Mouse (Mus musculus) layer of hippocampus, adult 8-10 months (tissue): ENCODE results near the gene Tmem63a. TPM values are rescaled to one million over a fixed set of nuclear protein-coding genes. Genes with fewer than 3 reads are reported as not detected.
A peak's percentile ranks its signal among the peaks of the same experiment; 100 is the strongest.
"Not testable (repeated sequence)": the region's sequence is repeated elsewhere in the genome, so short reads cannot be mapped to it uniquely, and the experiment has no call there.

ENCODE experiments used
- DNase-seq, 2 experiments: peaks; one replicate each; pipeline ENCODE4 v3.0.0; 2022; ENCODE audit warnings: low spot score in 2 of 2
- total RNA-seq, 4 experiments: library from RNA; stranded (reverse); gene quantifications; 2 replicates each; pipeline ENCODE4 v1.2.4; 2022

Gene Tmem63a
- total RNA-seq, 4 experiments from 2014 or later = 25.6 to 39.3 (median 29.1) TPM

- no peak for DNase-seq
These were observed 15.8 kb downstream of the Tmem63a start for GRCm38 (mm10) chr1:180957989-180958388.

- no peak for DNase-seq
These were observed 16.7 kb downstream of the Tmem63a start for GRCm38 (mm10) chr1:180958797-180959196.

GRCm38 (mm10) chr1:180965786-180966185 lies 23.6 kb downstream of the Tmem63a start:
- DNase-seq = no peak

- no peak for DNase-seq
These were observed 24.4 kb downstream of the Tmem63a start for GRCm38 (mm10) chr1:180966542-180966941.

GRCm38 (mm10) chr1:180967261-180967660 lies 25.1 kb downstream of the Tmem63a start:
- no peak for DNase-seq

- peak; percentile 42 to 62 for DNase-seq
These were observed 30.8 kb downstream of the Tmem63a start for GRCm38 (mm10) chr1:180972941-180973340.

GRCm38 (mm10) chr1:180974126-180974746 lies 32.1 kb downstream of the Tmem63a start:
- peak in 1 of 2 experiments; percentile 36 for DNase-seq

GRCm38 (mm10) chr1:180976110-180976679 lies 34.1 kb downstream of the Tmem63a start:
- no peak for DNase-seq

- no peak for DNase-seq
These were observed 37.5 kb downstream of the Tmem63a start for GRCm38 (mm10) chr1:180979484-180980251.

- no peak for DNase-seq
These were observed 38.3 kb downstream of the Tmem63a start for GRCm38 (mm10) chr1:180980464-180980863.

- DNase-seq = not testable (repeated sequence)
These were observed 39.3 kb downstream of the Tmem63a start for GRCm38 (mm10) chr1:180981298-180982046.

- DNase-seq = no peak
These were observed 44.6 kb downstream of the Tmem63a start for GRCm38 (mm10) chr1:180986701-180987100.

- DNase-seq = peak; percentile 43 to 73
These were observed 45.6 kb downstream of the Tmem63a start for GRCm38 (mm10) chr1:180987759-180988158.

GRCm38 (mm10) chr1:180990671-180991070 lies 48.5 kb downstream of the Tmem63a start:
- no peak for DNase-seq

- no peak for DNase-seq
These were observed 50.0 kb downstream of the Tmem63a start for GRCm38 (mm10) chr1:180992142-180992541.

- no peak for DNase-seq
These were observed 58.5 kb downstream of the Tmem63a start for GRCm38 (mm10) chr1:181000501-181001092.

- no peak for DNase-seq
These were observed 59.1 kb downstream of the Tmem63a start for GRCm38 (mm10) chr1:181001217-181001616.

- DNase-seq = no peak
These were observed 59.5 kb downstream of the Tmem63a start for GRCm38 (mm10) chr1:181001621-181002020.

- DNase-seq = no peak
These were observed 61.6 kb downstream of the Tmem63a start for GRCm38 (mm10) chr1:181003790-181004189.

GRCm38 (mm10) chr1:181005331-181005730 lies 63.2 kb downstream of the Tmem63a start:
- no peak for DNase-seq

- DNase-seq = no peak
These were observed 65.7 kb downstream of the Tmem63a start for GRCm38 (mm10) chr1:181007831-181008230.
